Mouse (Mus musculus) hindbrain, embryonic 16.5 days (tissue): Measurements from ENCODE around the gene Olfm3. TPM values are rescaled to one million over a fixed set of nuclear protein-coding genes. Genes with fewer than 3 reads are reported as not detected.

Experiments
- ATAC-seq: fragments of 200-750 bp; cut with Nextera tagmentation; 2 replicates; pipeline ENCODE4 v1.8.0; 2017; ENCODE audit warnings: moderate TSS enrichment, moderate library complexity
- H3K27ac ChIP-seq: fragments of 300-500 bp; sonication (generic); 2 replicates; pipeline ENCODE4 v1.5.1; 2014; ENCODE audit warnings: low read depth, mild to moderate bottlenecking, control low read depth, low read length, moderate library complexity
- H3K27me3 ChIP-seq: fragments of 300-500 bp; sonication (generic); replicated peaks from 2 replicates; pipeline ENCODE4 v1.6.1; 2014; ENCODE audit warnings: low read length; ENCODE audit not compliant: control insufficient read depth, insufficient read depth
- H3K36me3 ChIP-seq: fragments of 300-500 bp; sonication (generic); 2 replicates; pipeline ENCODE4 v1.6.1; 2014; ENCODE audit warnings: mild to moderate bottlenecking, low read length, moderate library complexity, mixed read lengths; ENCODE audit not compliant: control insufficient read depth, insufficient read depth
- H3K4me1 ChIP-seq: fragments of 300-500 bp; sonication (generic); 2 replicates; pipeline ENCODE4 v1.6.1; 2014; ENCODE audit warnings: low read depth, low read length; ENCODE audit not compliant: control insufficient read depth, insufficient read depth
- H3K4me2 ChIP-seq: fragments of 300-500 bp; sonication (generic); 2 replicates; pipeline ENCODE4 v1.6.1; 2014; ENCODE audit warnings: mild to moderate bottlenecking, low read length, control low read depth, moderate library complexity
- H3K4me3 ChIP-seq: fragments of 300-500 bp; sonication (generic); 2 replicates; pipeline ENCODE4 v1.5.1; 2014; ENCODE audit warnings: mild to moderate bottlenecking, low read length, control low read depth, moderate library complexity
- H3K9ac ChIP-seq: fragments of 300-500 bp; sonication (generic); 2 replicates; pipeline ENCODE4 v1.6.1; 2014; ENCODE audit warnings: low read depth, mild to moderate bottlenecking, control low read depth, low read length, moderate library complexity
- H3K9me3 ChIP-seq: fragments of 300-500 bp; sonication (generic); 2 replicates; pipeline ENCODE4 v1.6.1; 2014; ENCODE audit warnings: mild to moderate bottlenecking, low read length, moderate library complexity; ENCODE audit not compliant: control insufficient read depth
- WGBS: fragments of 180-500 bp; shearing (Covaris S2); extraction: QIAGEN DNeasy Blood & Tissue Kit; methylation state at CpG from one replicate; pipeline ENCODE4 v1.1.7; 2014; 5-methylcytosine and 5-hydroxymethylcytosine counted together
- polyA plus RNA-seq: library from polyadenylated mRNA; unstranded; fragments of >200 nt; fragmentation: Nextera tagmentation; extraction: Ambion mirVana; gene quantifications from 2 replicates; pipeline ENCODE4 v1.2.1, GENCODE M21; 2015

The Olfm3 gene
- polyA plus RNA-seq, 1 experiment from 2014 or later, result 23.0 TPM

DNA sequence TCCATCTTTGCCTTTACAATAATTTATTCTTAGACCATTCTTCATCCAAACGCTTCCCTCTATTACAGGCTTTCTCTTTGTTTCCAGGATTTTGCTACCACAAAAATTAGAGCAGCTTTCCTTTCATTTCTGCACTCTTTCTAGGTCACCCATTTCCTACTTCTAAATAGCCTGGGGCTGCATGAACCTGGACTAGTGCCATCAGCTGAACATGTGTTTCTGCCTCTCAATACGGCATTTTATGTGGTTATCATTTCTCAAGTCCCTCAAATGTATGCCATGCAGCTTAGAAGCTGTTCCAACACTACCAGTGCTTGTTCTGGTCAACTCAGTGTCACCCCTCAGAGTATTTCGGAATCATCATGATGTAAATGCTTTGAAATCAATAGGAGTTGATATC is 191.6 kb downstream of the Olfm3 start:
- no peak overlapping the region for H3K4me2 ChIP-seq
- H3K4me1 ChIP-seq, result no peaks in the 10 kb centered on the region
- no peaks in the 10 kb centered on the region for H3K27me3 ChIP-seq
- H3K9ac ChIP-seq, result no peak overlapping the region
- no peak overlapping the region for H3K4me3 ChIP-seq
- H3K9me3 ChIP-seq, result no peaks in the 10 kb centered on the region
- no peaks in the 10 kb centered on the region for H3K36me3 ChIP-seq
- 57% methylated on average over 3 of the region's 3 CpGs for WGBS
- 0 out of 2 replicates have a peak, but pooled peaks have one; percentile 27 for ATAC-seq
- no peak overlapping the region for H3K27ac ChIP-seq

DNA sequence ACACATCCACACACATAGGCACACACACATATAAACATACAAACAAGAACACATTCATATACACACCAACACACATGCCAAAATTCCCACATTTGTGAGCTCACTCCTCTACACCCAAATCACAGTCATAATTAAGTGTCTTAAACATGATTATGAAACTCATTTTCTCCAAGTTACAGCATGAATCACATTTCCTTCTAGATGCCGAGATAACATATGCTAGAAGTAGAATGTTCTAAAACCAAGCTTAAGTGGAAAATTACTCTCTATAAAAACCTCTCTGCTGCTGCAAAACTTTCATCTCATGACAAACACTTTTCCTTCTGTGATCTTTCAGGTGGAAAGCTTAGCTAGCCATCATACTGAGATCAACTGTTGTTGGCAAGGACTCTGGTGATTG is 195.7 kb downstream of the Olfm3 start:
- Histone ChIP-seq H3K27me3 (no peaks in the 10 kb centered on the region), H3K36me3 (no peaks in the 10 kb centered on the region), H3K27ac (no peak overlapping the region), H3K4me3 (no peak overlapping the region), H3K9me3 (no peaks in the 10 kb centered on the region), H3K4me1 (no peaks in the 10 kb centered on the region), H3K4me2 (no peak overlapping the region), H3K9ac (no peak overlapping the region)
- WGBS, result 85% methylated on average over 1 of the region's 1 CpGs
- no peak for ATAC-seq

DNA sequence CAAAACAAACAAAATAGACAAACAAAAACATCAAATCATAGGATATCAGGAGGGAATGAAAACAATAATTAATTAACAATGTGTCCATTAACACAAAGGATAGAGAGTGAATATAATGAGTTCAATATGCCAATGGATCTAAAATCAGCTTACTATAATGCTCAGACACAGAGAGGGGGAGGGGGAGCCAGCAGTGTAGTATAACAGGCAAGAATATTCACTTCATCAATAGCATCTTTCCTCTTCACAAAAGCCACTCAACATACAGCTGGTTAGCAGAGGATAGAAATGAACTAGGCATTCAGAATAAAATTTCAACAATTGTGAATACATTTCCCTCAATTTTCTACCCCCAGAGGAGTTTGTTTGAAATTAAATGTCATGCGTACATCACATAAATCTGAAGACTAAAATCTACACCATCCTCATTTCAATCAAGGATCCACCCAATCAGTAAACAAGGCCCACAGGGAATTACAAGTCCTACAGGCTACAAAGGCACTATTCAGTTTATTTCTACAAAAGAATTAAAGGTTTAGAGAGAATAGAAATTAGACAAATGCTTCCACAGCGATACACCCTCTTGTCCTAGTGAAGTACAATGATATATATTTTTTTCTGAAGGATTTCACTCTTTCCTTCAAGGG is 200.4 kb downstream of the Olfm3 start:
- H3K4me3 ChIP-seq, result no peak overlapping the region
- ATAC-seq, result no peak
- H3K4me1 ChIP-seq, result no peaks in the 10 kb centered on the region
- H3K27ac ChIP-seq, result no peak overlapping the region
- 55% methylated on average over 2 of the region's 2 CpGs for WGBS
- H3K9me3 ChIP-seq, result no peaks in the 10 kb centered on the region
- H3K9ac ChIP-seq, result no peak overlapping the region
- no peaks in the 10 kb centered on the region for H3K27me3 ChIP-seq
- no peak overlapping the region for H3K4me2 ChIP-seq
- no peaks in the 10 kb centered on the region for H3K36me3 ChIP-seq

DNA sequence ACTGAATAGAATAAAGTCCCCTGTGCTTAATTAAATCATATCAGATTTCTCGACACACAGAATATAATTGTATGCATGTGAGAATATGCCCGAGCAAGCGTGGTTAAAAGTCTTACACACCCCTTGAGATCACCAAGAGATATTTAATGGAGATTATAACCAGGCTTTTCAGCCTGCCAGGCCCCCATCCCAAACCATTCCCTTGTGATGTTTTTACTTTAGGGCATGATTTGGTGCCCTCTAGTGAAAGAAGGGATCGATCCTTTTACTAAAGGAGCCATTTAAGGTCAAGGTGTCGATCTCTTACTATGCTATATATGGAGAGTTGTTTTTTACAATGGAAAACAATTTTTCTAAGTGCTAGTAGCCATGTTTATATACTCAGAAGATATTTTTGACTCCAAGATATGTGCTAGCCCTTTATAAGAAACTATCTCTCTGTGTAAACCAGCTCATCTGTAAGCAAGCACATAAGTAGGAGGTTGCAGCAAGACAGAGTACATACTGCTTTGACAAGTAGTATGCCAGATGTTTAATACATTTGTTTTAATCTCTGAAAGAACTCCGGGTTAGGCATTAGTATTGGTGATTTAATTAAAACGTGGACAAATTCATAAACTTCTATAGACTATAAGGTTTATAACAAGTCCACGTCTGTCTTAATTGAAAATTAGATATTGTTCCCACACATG is 201.1 kb downstream of the Olfm3 start:
- Histone ChIP-seq H3K9me3 (no peaks in the 10 kb centered on the region), H3K27ac (no peak overlapping the region), H3K27me3 (no peaks in the 10 kb centered on the region), H3K36me3 (no peaks in the 10 kb centered on the region), H3K4me3 (no peak overlapping the region), H3K4me1 (no peaks in the 10 kb centered on the region), H3K4me2 (no peak overlapping the region), H3K9ac (no peak overlapping the region)
- ATAC-seq, result no peak
- WGBS, result 35% methylated on average over 8 of the region's 8 CpGs

DNA sequence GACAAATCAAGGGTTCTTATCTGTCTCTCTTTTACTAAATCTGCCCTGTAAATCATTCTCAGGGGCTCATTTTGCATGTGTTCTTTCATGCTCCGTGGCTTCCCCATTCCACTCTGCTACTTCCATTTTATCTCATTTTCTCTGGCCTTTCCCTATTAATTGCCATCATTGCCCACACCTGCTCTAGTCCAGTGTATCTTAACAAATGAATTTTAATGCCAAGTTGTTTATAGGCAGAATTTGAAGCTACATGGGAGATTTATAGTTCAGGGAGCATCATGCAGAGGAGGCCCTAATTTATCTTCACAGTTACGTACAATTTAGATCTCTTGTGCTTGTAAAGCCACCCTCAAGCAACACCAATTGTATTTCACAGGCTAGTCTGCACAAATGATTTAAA is 241.8 kb downstream of the Olfm3 start:
- WGBS, result 56% methylated on average over 2 of the region's 2 CpGs
- ATAC-seq, result no peak
- Histone ChIP-seq H3K4me1 (no peaks in the 10 kb centered on the region), H3K4me3 (no peak overlapping the region), H3K36me3 (no peaks in the 10 kb centered on the region), H3K27ac (no peak overlapping the region), H3K27me3 (no peaks in the 10 kb centered on the region), H3K9me3 (no peaks in the 10 kb centered on the region), H3K4me2 (no peak overlapping the region), H3K9ac (no peak overlapping the region)

DNA sequence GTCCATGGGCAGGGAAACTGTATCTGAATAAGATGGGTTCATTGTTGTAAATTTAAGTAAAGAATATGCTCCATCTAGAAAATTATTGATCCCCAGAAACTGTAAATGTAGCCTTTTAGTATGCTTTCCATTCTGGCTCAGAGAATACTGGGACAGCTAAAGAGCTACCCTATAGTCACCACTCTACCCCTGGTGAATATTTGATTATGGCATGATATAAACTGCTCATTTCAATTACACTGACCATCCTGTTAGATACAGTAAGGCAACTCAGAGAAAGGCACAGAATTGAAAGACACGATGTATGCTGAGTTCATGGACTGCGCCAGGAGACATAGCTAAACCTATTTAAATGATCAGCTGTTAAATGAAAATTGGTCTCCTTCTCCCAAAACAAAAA is 242.4 kb downstream of the Olfm3 start:
- H3K36me3 ChIP-seq, result no peaks in the 10 kb centered on the region
- H3K9ac ChIP-seq, result no peak overlapping the region
- H3K27me3 ChIP-seq, result no peaks in the 10 kb centered on the region
- no peak overlapping the region for H3K4me3 ChIP-seq
- no peaks in the 10 kb centered on the region for H3K4me1 ChIP-seq
- no peaks in the 10 kb centered on the region for H3K9me3 ChIP-seq
- ATAC-seq, result no peak
- H3K27ac ChIP-seq, result no peak overlapping the region
- no peak overlapping the region for H3K4me2 ChIP-seq
- 75% methylated on average over 2 of the region's 2 CpGs for WGBS

DNA sequence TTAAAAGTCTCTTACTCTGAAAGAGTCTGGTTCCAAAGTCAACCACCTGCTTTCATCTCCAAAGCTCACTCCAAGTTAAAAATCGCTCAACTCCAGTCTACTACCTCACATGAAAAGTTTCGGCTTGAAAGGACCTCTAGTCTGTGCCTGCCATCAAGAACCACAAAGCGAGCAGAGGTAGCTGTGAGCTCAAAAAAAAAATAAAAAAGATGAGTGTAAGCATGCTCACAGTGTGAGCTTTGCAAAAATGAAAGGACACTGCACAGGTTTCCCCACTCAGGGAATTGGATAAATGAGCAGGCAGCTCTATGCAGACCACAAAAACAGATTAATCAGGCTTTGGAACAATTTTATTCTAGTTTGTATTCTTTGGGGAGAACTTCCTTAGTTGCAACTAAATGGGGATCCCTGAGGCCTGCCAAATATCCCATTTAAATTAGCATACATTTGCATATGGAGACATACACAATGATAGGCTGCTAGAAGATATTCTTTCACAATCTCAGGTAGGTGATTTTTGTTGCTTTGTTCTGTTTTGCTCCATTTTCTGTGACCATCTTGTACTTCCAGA is 255.1 kb downstream of the Olfm3 start:
- Histone ChIP-seq H3K4me3 (no peak overlapping the region), H3K36me3 (no peaks in the 10 kb centered on the region), H3K27me3 (no peaks in the 10 kb centered on the region), H3K4me1 (no peaks in the 10 kb centered on the region), H3K4me2 (no peak overlapping the region), H3K9ac (no peak overlapping the region), H3K27ac (no peak overlapping the region), H3K9me3 (no peaks in the 10 kb centered on the region)
- 67% methylated on average over 3 of the region's 3 CpGs for WGBS
- ATAC-seq, result peak; percentile 63

DNA sequence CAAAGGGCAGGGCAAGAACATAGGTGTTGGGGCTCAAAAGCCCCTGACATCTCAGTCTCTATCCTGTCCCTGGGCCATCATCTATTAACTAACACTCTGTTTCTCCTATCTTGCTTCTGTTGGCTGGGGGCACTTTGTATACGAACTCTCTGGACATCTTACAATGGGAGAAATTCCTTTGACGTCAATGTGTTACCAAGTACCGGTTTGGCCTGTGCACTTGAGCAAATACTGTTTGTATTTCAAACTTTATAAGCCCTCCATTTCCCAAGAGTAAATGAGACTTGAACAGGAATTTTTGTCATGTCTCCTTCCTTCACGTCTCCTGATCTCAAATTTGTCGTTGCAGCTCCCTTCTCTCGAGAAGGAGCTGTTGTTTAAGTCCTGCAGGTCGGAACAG is 270.7 kb downstream of the Olfm3 start:
- no peaks in the 10 kb centered on the region for H3K4me1 ChIP-seq
- H3K27ac ChIP-seq, result no peak overlapping the region
- H3K9ac ChIP-seq, result no peak overlapping the region
- no peak for ATAC-seq
- WGBS, result 82% methylated on average over 7 of the region's 7 CpGs
- no peaks in the 10 kb centered on the region for H3K36me3 ChIP-seq
- no peak overlapping the region for H3K4me2 ChIP-seq
- H3K9me3 ChIP-seq, result no peaks in the 10 kb centered on the region
- H3K27me3 ChIP-seq, result no peaks in the 10 kb centered on the region
- H3K4me3 ChIP-seq, result no peak overlapping the region
